Mouse (Mus musculus) lung, adult 2 months (tissue): ENCODE results near the gene Gm27029.
"Not testable (repeated sequence)": the region's sequence is repeated elsewhere in the genome, so short reads cannot be mapped to it uniquely, and the experiment has no call there.

Experiments used
- CTCF ChIP-seq: fragments of 200-500 bp; IDR thresholded peaks from 2 replicates; pipeline ENCODE4 v1.5.1; 2011; ENCODE audit warnings: mild to moderate bottlenecking, low read length, control low read depth; ENCODE audit not compliant: insufficient read depth
- POLR2A ChIP-seq: fragments of 200-500 bp; IDR thresholded peaks from 2 replicates; pipeline ENCODE4 v1.6.1; 2011; ENCODE audit warnings: low read depth, mild to moderate bottlenecking, control low read depth, low read length, borderline replicate concordance; ENCODE audit errors: extremely low read depth

DNA sequence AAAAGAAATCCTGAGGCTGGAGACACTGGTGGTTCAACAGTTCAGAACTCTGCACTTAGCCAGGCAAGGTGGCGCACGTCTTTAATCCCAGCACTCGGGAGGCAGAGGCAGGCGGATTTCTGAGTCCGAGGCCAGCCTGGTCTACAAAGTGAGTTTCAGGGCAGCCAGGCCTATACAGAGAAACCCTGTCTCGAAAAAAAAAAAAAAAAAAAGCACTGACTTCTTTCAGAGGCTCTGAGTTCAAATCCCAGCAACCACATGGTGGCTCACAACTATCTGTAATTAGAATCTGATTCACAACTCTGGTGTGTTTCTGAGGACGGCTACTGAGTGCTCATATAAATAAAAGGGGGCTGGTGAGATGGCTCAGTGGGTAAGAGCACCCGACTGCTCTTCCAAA is 22.3 kb upstream of the Gm27029 start:
- not testable (repeated sequence) for TF ChIP-seq POLR2A, CTCF
